Mouse (Mus musculus) small intestine, adult 2 months (tissue): Measurements from ENCODE around the gene Sult5a1. TPM values are rescaled to one million over a fixed set of nuclear protein-coding genes. Genes with fewer than 3 reads are reported as not detected.

Source experiments
- H3K27ac ChIP-seq: fragments of 200-500 bp; 2 replicates; pipeline ENCODE4 v1.5.1; 2012; ENCODE audit warnings: low read depth, low read length, control low read depth, inconsistent platforms; ENCODE audit not compliant: insufficient read depth
- H3K27me3 ChIP-seq: fragments of 200-500 bp; 2 replicates; pipeline ENCODE4 v1.6.1; 2012; ENCODE audit warnings: mild to moderate bottlenecking, moderate library complexity, low read length, inconsistent platforms; ENCODE audit not compliant: control insufficient read depth, insufficient read depth
- H3K36me3 ChIP-seq: fragments of 200-500 bp; 2 replicates; pipeline ENCODE4 v1.6.1; 2012; ENCODE audit warnings: mild to moderate bottlenecking, low read length, control low read depth, inconsistent platforms; ENCODE audit not compliant: control insufficient read depth, insufficient read depth
- H3K4me1 ChIP-seq: fragments of 200-500 bp; 2 replicates; pipeline ENCODE4 v1.6.1; 2012; ENCODE audit warnings: low read length, inconsistent platforms, mixed read lengths; ENCODE audit not compliant: control insufficient read depth, insufficient read depth, insufficient read length
- H3K4me3 ChIP-seq: fragments of 200-500 bp; 2 replicates; pipeline ENCODE4 v1.5.1; 2012; ENCODE audit warnings: low read depth, mild to moderate bottlenecking, control low read depth, inconsistent platforms, low read length, moderate library complexity
- CTCF ChIP-seq: fragments of 200-500 bp; IDR thresholded peaks from 2 replicates; pipeline ENCODE4 v1.5.1; 2012; ENCODE audit warnings: low read depth, mild to moderate bottlenecking, control low read depth, inconsistent platforms, low read length, moderate library complexity, mixed read lengths; ENCODE audit not compliant: insufficient replicate concordance, insufficient read length; ENCODE audit errors: extremely low read depth
- POLR2A ChIP-seq: fragments of 200-500 bp; IDR thresholded peaks from 2 replicates; pipeline ENCODE4 v1.6.1; 2012; ENCODE audit warnings: low read depth, mild to moderate bottlenecking, control low read depth, inconsistent platforms, low read length, moderate library complexity
- WGBS: fragments of 180-500 bp; shearing (Covaris S2); methylation state at CpG from one replicate; pipeline ENCODE4 v1.1.7; 2018; 5-methylcytosine and 5-hydroxymethylcytosine counted together
- polyA plus RNA-seq: library from polyadenylated mRNA; depleted of rRNA; stranded (reverse); fragments of >200 nt; gene quantifications from 2 replicates; pipeline ENCODE4 v1.2.3, GENCODE M21; 2012; rRNA removed

Gene Sult5a1
- polyA plus RNA-seq, 1 experiment: 0.19 TPM

DNA sequence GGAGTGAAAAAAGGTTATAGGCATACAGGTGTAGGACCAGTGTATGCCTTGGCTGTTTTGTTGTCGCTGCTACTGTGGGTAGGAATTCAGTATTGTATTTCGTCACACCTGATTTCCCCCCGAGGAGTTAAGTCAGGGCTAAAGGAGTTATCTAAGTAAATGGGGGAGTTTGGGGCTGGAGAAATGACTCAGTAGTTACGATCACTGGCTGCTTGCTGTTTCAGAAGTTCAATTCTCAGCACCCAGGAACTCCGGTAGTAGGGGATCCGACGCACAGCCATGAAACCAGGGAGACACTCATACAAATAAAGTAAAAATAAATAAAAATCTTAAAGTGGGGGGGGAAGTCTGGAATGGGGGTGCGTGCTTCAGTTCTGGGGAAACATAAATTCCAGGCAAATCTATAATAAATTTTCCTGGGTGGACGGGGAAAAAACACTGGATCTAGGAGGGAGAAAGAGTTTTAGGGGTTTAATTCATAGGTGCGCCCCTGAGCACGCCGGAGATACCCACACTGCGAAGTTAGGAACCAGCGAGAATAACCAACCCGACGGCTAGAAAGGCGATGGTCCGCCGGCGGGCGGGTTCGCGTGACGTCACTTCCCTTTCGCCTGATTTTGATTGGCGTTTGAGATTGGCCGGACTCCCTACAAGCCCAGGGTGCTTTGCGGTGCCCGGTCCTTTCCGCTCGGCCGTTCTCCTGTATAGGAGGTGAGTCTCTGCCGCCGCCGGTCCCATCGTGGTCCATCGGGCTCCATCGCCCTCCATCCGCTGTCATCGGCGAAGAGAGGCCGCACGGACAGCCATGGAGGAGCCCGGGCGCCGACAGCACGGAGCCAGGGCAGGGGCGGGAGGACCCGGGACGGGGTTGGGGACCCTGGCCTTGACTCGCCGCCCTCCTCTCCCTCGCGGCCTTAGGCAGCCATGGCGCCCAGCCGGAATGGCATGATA lies 56.1 kb downstream of the Sult5a1 start, which contains the start of gene Rpl13:
TSS of gene Rpl13 (plus strand) at position 616 of the 951 bp plus-strand sequence.
- H3K4me3 ChIP-seq: peak within 1 kb of the TSS; percentile 89
- H3K4me1 ChIP-seq: no peaks in the 10 kb centered on the region
- TF ChIP-seq CTCF (no peak), POLR2A (peak; percentile 94; the same call in 1 of the 2 replicates)
- H3K27me3 ChIP-seq: no peaks in the 10 kb centered on the region
- H3K36me3 ChIP-seq: peaks cover 34% of the 10 kb centered on the region
- H3K27ac ChIP-seq: peak within 1 kb of the TSS; percentile 57
- WGBS: under 1% methylated on average over 56 of the region's 56 CpGs

- Histone ChIP-seq H3K4me3 (no peak overlapping the region), H3K36me3 (peaks cover 34% of the 10 kb centered on the region), H3K27ac (no peak overlapping the region), H3K4me1 (no peaks in the 10 kb centered on the region), H3K27me3 (no peaks in the 10 kb centered on the region)
- TF ChIP-seq POLR2A: no peak
- no peak for TF ChIP-seq CTCF
- 69% methylated on average over 4 of the region's 4 CpGs for WGBS
Observed at GRCm38 (mm10) chr8:123101244-123101643, 56.9 kb downstream of the Sult5a1 start.

GRCm38 (mm10) chr8:123100288-123100687 lies 57.8 kb downstream of the Sult5a1 start:
- 53% methylated on average over 8 of the region's 8 CpGs for WGBS
- no peak for TF ChIP-seq POLR2A
- Histone ChIP-seq H3K27ac (no peak overlapping the region), H3K4me1 (no peaks in the 10 kb centered on the region), H3K27me3 (no peaks in the 10 kb centered on the region), H3K4me3 (no peak overlapping the region), H3K36me3 (peaks cover 34% of the 10 kb centered on the region)

GRCm38 (mm10) chr8:123097786-123098584 lies 60.1 kb downstream of the Sult5a1 start:
- Histone ChIP-seq H3K4me3 (no peak overlapping the region), H3K27ac (no peak overlapping the region), H3K27me3 (no peaks in the 10 kb centered on the region), H3K4me1 (no peaks in the 10 kb centered on the region), H3K36me3 (peaks cover 36% of the 10 kb centered on the region)
- 78% methylated on average over 12 of the region's 12 CpGs for WGBS
- TF ChIP-seq POLR2A: no peak
- no peak for TF ChIP-seq CTCF

DNA sequence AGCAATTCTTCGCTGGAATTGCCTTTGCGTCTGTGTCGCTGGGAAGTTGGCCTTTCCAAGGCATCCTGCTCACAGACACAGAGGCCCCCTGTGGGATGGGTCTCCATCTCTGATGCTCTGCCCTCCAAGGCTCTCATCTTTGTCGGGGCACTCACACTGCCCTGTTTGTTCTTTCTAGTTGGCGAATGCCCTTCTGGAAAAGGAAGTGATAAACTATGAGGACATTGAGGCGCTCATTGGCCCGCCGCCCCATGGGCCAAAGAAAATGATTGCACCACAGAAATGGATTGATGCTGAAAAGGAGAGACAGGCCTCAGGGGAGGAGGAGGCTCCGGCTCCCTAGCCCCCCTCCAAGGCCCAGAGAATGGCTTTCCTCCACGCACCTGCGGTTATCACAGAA lies 60.9 kb downstream of the Sult5a1 start:
- H3K27me3 ChIP-seq: no peaks in the 10 kb centered on the region
- TF ChIP-seq CTCF (no peak), POLR2A (no peak)
- no peaks in the 10 kb centered on the region for H3K4me1 ChIP-seq
- no peak overlapping the region for H3K4me3 ChIP-seq
- WGBS: 80% methylated on average over 11 of the region's 11 CpGs
- peaks cover 38% of the 10 kb centered on the region for H3K36me3 ChIP-seq
- no peak overlapping the region for H3K27ac ChIP-seq

Other genes starting within 250 kb of the Sult5a1 start
- 23.9 and 79.9 TPM in 2 replicates for gene Ankrd11, start 116.0 kb downstream of the Sult5a1 start, polyA plus RNA-seq
- gene Spg7, start 95.4 kb downstream of the Sult5a1 start, polyA plus RNA-seq: 54.1 and 132 TPM in 2 replicates
- gene Rpl13, start 56.0 kb downstream of the Sult5a1 start, polyA plus RNA-seq: 2,280 and 2,994 TPM in 2 replicates
- gene Cpne7, start 40.9 kb downstream of the Sult5a1 start, polyA plus RNA-seq: 0.77 and 0.94 TPM in 2 replicates
- 152 and 830 TPM in 2 replicates for gene Dpep1, start 27.9 kb upstream of the Sult5a1 start, polyA plus RNA-seq
- 77.5 and 148 TPM in 2 replicates for gene Chmp1a, start 54.4 kb upstream of the Sult5a1 start, polyA plus RNA-seq
- 0.10 and 0.13 TPM in 2 replicates for gene Spata33, start 54.5 kb upstream of the Sult5a1 start, polyA plus RNA-seq
- 20.7 and 27.7 TPM in 2 replicates for gene Cdk10, start 66.5 kb upstream of the Sult5a1 start, polyA plus RNA-seq
- gene Spata2l, start 77.9 kb upstream of the Sult5a1 start, polyA plus RNA-seq: 11.8 and 19.0 TPM in 2 replicates
- gene Zfp276, start 95.9 kb upstream of the Sult5a1 start, polyA plus RNA-seq: 20.8 and 33.8 TPM in 2 replicates
- gene Vps9d1, start 96.0 kb upstream of the Sult5a1 start, polyA plus RNA-seq: 48.3 and 106 TPM in 2 replicates
- gene Fanca, start 160.3 kb upstream of the Sult5a1 start, polyA plus RNA-seq: 10.9 and 14.1 TPM in 2 replicates
- gene Spire2, start 174.4 kb upstream of the Sult5a1 start, polyA plus RNA-seq: 20.9 and 56.2 TPM in 2 replicates
- 82.6 and 128 TPM in 2 replicates for gene Tcf25, start 215.4 kb upstream of the Sult5a1 start, polyA plus RNA-seq
- not detected in 2 replicates for gene Mc1r, start 248.8 kb upstream of the Sult5a1 start, polyA plus RNA-seq